Mouse (Mus musculus): ENCODE measurements around the gene Lrrc8b.

- TF ChIP-seq CTCF (conservative IDR thresholded peaks at IDR 0.05; ENCODE audit: low read length) (no peak; the same call in 1 of the 2 replicates), NANOG (IDR thresholded peaks at IDR 0.05; ENCODE audit: borderline replicate concordance, low read length) (no peak)
Observed at GRCm38 (mm10) chr5:105501136-105501535, 85.6 kb downstream of the Lrrc8b start.

Measured in E14TG2a.4 (cell line).